Comparison of ENCODE assay signal across 8 mouse cellular contexts in genomic region chr9:57148144-57148878, GRCm38 (mm10). TPM values are rescaled to one million over a fixed set of nuclear protein-coding genes. Genes with fewer than 3 reads are reported as not detected.
DNase-seq lines count a peak whose midpoint lies in the region; ATAC-seq lines count a peak whose summit lies in the region.

Gene Neil1 (minus strand): TSS chr9:57148305.

- peaks cover 14% of the 10 kb centered on the region for H3K4me1 ChIP-seq in embryonic facial prominence, embryonic 12.5 days
- H3K4me1 ChIP-seq in midbrain, embryonic 11.5 days (ENCODE audit: control insufficient read depth, insufficient read depth, low read length): peaks cover 6% of the 10 kb centered on the region; the same call in 1 of the 2 replicates

- peaks cover 13% of the 10 kb centered on the region; the same call in 1 of the 2 replicates for H3K36me3 ChIP-seq in embryonic facial prominence, embryonic 12.5 days
- H3K36me3 ChIP-seq in midbrain, embryonic 11.5 days (ENCODE audit: control insufficient read depth, insufficient read depth, low read length): no peaks in the 10 kb centered on the region

- H3K27me3 ChIP-seq in embryonic facial prominence, embryonic 12.5 days: no peaks in the 10 kb centered on the region
- no peaks in the 10 kb centered on the region for H3K27me3 ChIP-seq in midbrain, embryonic 11.5 days (ENCODE audit: control insufficient read depth, insufficient read depth, low read length)

- H3K4me3 ChIP-seq in embryonic facial prominence, embryonic 12.5 days: peak within 1 kb of the TSS; percentile 51
- H3K4me3 ChIP-seq in midbrain, embryonic 11.5 days (ENCODE audit: low read depth, low read length): peak within 1 kb of the TSS; percentile 50

- H3K27ac ChIP-seq in embryonic facial prominence, embryonic 12.5 days: peak within 1 kb of the TSS; percentile 72
- peak within 1 kb of the TSS; percentile 56 for H3K27ac ChIP-seq in midbrain, embryonic 11.5 days (ENCODE audit: low read depth, low read length)

- peak; percentile 86 for ATAC-seq in embryonic facial prominence, embryonic 12.5 days (ENCODE audit: insufficient number of reproducible peaks, insufficient read depth, low FRiP score, low TSS enrichment)
- peak; percentile 92 for ATAC-seq in midbrain, embryonic 11.5 days (ENCODE audit: low FRiP score)

- DNase-seq in 3134 (ENCODE audit: extremely low read depth, insufficient read length, low spot score): peak; percentile 83
- peak; percentile 75 for DNase-seq in adrenal gland, postnatal 25 days
- DNase-seq in heart, adult 11 months: peak; percentile 99
- peak; percentile 93 for DNase-seq in kidney, adult 11 months
- peak; percentile 82 for DNase-seq in left cerebral cortex, postnatal 4 days
- DNase-seq in midbrain, embryonic 11.5 days (ENCODE audit: low spot score, missing footprints): peak; percentile 97
- DNase-seq in right cerebral cortex, postnatal 4 days: peak; percentile 73

- intact Hi-C loops in left cerebral cortex, postnatal 4 days (cut with DNase I): no loop called here

- WGBS in embryonic facial prominence, embryonic 12.5 days: 1% methylated on average over 27 of the region's 27 CpGs
- under 1% methylated on average over 27 of the region's 27 CpGs for WGBS in midbrain, embryonic 11.5 days

- no peaks in the 10 kb centered on the region for H3K9me3 ChIP-seq in embryonic facial prominence, embryonic 12.5 days
- no peaks in the 10 kb centered on the region for H3K9me3 ChIP-seq in midbrain, embryonic 11.5 days (ENCODE audit: control insufficient read depth, low read length)

- H3K4me2 ChIP-seq in embryonic facial prominence, embryonic 12.5 days (replicated peaks): peak within 1 kb of the TSS; percentile 57
- peak within 1 kb of the TSS; percentile 87 for H3K4me2 ChIP-seq in midbrain, embryonic 11.5 days

- H3K9ac ChIP-seq in embryonic facial prominence, embryonic 12.5 days: peak within 1 kb of the TSS; percentile 60
- peak within 1 kb of the TSS; percentile 75 for H3K9ac ChIP-seq in midbrain, embryonic 11.5 days (ENCODE audit: low read length)

RNA-seq across cellular contexts. Expression of gene Neil1, which starts in this region (rescaled TPM):
- 8.9 and 13.9 TPM in 2 replicates for total RNA-seq in adrenal gland, postnatal 25 days (2021)
- 8.4 and 9.7 TPM in 2 replicates for polyA plus RNA-seq in embryonic facial prominence, embryonic 12.5 days (2016; fragmentation: Nextera tagmentation; extraction: Ambion mirVana)
- 1 to 10 TPM; 7.6 to 8.8 TPM for total RNA-seq in left cerebral cortex, postnatal 4 days (2021)
- 5.8 and 5.9 TPM in 2 replicates for polyA plus RNA-seq in midbrain, embryonic 11.5 days (2014; fragmentation: Nextera tagmentation; extraction: Ambion mirVana)

Comparison
In these comparisons a context has a peak if more than half of its experiments do, and no peak if none do; other contexts are left out.
1. Peak in every context shown above with its lines: DNase-seq, ATAC-seq, H3K4me3 ChIP-seq and H3K27ac ChIP-seq.